Mouse (Mus musculus): ENCODE data around the gene Prr3. TPM values are rescaled to one million over a fixed set of nuclear protein-coding genes. Genes with fewer than 3 reads are reported as not detected.

Gene Prr3
- polyA plus RNA-seq, 1 experiment from 2014 or later, result 26.9 TPM

DNA sequence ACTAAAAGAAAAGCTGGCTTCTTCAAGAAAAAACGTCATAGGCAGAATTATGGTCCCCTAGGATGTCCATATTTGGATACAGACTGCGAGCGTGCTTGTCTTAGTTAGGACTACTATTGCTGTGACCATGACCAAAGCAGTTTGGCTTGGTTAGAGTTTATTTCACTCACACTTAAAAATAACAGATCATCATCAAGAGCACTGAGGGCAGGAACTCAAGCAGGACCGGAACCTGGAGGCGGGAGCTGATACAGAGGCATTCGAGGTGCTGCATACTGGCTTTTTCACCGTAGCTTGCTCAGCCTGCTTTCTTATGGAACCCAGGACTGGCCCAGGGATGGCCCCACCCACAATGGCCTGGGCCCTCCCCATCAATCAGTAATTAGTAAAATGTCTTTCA, 23.3 kb upstream of the Prr3 start:
- WGBS, result 94% methylated on average over 7 of the region's 7 CpGs
- no peak overlapping the region for H3K4me2 ChIP-seq (replicated peaks; ENCODE audit: low read depth, low read length)
- H3K9ac ChIP-seq (replicated peaks; ENCODE audit: low read depth, low read length), result no peak overlapping the region
- no peak overlapping the region for H3K27ac ChIP-seq (ENCODE audit: low read length)
- H3K4me1 ChIP-seq (ENCODE audit: control insufficient read depth, insufficient read depth, low read length), result no peaks in the 10 kb centered on the region
- H3K36me3 ChIP-seq (ENCODE audit: control insufficient read depth, insufficient read depth, low read length), result no peaks in the 10 kb centered on the region
- H3K27me3 ChIP-seq (ENCODE audit: control insufficient read depth, insufficient read depth, low read length), result no peaks in the 10 kb centered on the region
- ATAC-seq (ENCODE audit: insufficient number of reproducible peaks, insufficient read depth, low FRiP score, low read depth), result no peak
- H3K9me3 ChIP-seq (ENCODE audit: control insufficient read depth, low read depth, low read length), result no peaks in the 10 kb centered on the region; the same call in 1 of the 2 replicates
- no peak overlapping the region for H3K4me3 ChIP-seq (ENCODE audit: low read depth, low read length)

GRCm38 (mm10) chr17:36001966-36002365, 21.9 kb upstream of the Prr3 start:
- Histone ChIP-seq H3K36me3 (ENCODE audit: control insufficient read depth, insufficient read depth, low read length) (no peaks in the 10 kb centered on the region), H3K4me2 (replicated peaks; ENCODE audit: low read depth, low read length) (no peak overlapping the region), H3K4me1 (ENCODE audit: control insufficient read depth, insufficient read depth, low read length) (peaks cover 8% of the 10 kb centered on the region; the same call in 1 of the 2 replicates), H3K9me3 (ENCODE audit: control insufficient read depth, low read depth, low read length) (no peaks in the 10 kb centered on the region; the same call in 1 of the 2 replicates), H3K4me3 (ENCODE audit: low read depth, low read length) (no peak overlapping the region), H3K27me3 (ENCODE audit: control insufficient read depth, insufficient read depth, low read length) (no peaks in the 10 kb centered on the region), H3K27ac (ENCODE audit: low read length) (no peak overlapping the region), H3K9ac (replicated peaks; ENCODE audit: low read depth, low read length) (no peak overlapping the region)
- 93% methylated on average over 6 of the region's 6 CpGs for whole genome bisulfite sequencing
- peak; percentile 25; the same call in 1 of the 2 replicates for ATAC-seq (ENCODE audit: insufficient number of reproducible peaks, insufficient read depth, low FRiP score, low read depth)

DNA sequence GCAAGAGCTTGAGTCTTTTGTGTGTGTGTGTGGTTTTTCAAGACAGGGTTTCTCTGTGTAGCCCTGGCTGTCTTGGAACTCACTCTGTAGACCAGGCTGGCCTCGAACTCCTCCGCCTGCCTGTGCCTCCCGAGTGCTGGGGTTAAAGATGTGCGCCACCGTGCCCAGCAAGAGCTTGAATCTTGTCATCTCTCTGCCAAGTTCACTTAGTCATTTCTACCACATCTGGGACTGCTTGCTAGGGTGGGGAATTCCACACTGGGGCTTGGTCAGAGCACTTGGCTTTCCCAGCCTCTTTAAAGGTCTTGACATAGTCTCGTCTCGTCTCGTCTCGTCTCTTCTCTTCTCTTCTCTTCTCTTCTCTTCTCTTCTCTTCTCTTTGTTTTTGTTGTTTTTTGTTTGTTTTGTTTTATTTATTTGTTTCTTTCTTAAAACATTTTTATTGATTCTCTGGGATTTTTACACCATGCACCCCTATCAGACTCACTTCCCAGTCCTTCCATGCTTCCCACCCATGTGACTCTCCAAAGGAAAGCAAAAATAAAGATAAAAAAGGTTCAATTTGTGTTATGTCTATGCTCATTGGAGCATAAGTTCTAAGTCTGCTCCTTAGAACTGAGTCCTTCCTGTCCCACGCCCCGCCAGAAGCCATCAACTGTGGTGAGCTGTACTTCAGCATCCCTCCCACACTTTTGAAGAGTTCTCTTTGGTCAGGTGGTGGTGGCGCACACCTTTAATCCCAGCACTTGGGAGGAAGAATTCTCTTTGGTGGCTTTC, 21.3 kb upstream of the Prr3 start:
- Histone ChIP-seq H3K4me2 (replicated peaks; ENCODE audit: low read depth, low read length) (no peak overlapping the region), H3K27me3 (ENCODE audit: control insufficient read depth, insufficient read depth, low read length) (no peaks in the 10 kb centered on the region), H3K9me3 (ENCODE audit: control insufficient read depth, low read depth, low read length) (no peaks in the 10 kb centered on the region; the same call in 1 of the 2 replicates), H3K9ac (replicated peaks; ENCODE audit: low read depth, low read length) (no peak overlapping the region), H3K36me3 (ENCODE audit: control insufficient read depth, insufficient read depth, low read length) (no peaks in the 10 kb centered on the region), H3K4me1 (ENCODE audit: control insufficient read depth, insufficient read depth, low read length) (peaks cover 8% of the 10 kb centered on the region; the same call in 1 of the 2 replicates), H3K27ac (ENCODE audit: low read length) (no peak overlapping the region), H3K4me3 (ENCODE audit: low read depth, low read length) (no peak overlapping the region)
- no peak for ATAC-seq (ENCODE audit: insufficient number of reproducible peaks, insufficient read depth, low FRiP score, low read depth)
- 92% methylated on average over 12 of the region's 12 CpGs for WGBS

GRCm38 (mm10) chr17:36000349-36000748, 20.3 kb upstream of the Prr3 start:
- no peaks in the 10 kb centered on the region for H3K27me3 ChIP-seq (ENCODE audit: control insufficient read depth, insufficient read depth, low read length)
- no peak overlapping the region for H3K27ac ChIP-seq (ENCODE audit: low read length)
- 77% methylated on average over 4 of the region's 4 CpGs for WGBS
- H3K4me3 ChIP-seq (ENCODE audit: low read depth, low read length), result no peak overlapping the region
- peaks cover 8% of the 10 kb centered on the region; the same call in 1 of the 2 replicates for H3K4me1 ChIP-seq (ENCODE audit: control insufficient read depth, insufficient read depth, low read length)
- H3K9ac ChIP-seq (replicated peaks; ENCODE audit: low read depth, low read length), result no peak overlapping the region
- no peak for ATAC-seq (ENCODE audit: insufficient number of reproducible peaks, insufficient read depth, low FRiP score, low read depth)
- no peaks in the 10 kb centered on the region for H3K9me3 ChIP-seq (ENCODE audit: control insufficient read depth, low read depth, low read length)
- H3K4me2 ChIP-seq (replicated peaks; ENCODE audit: low read depth, low read length), result no peak overlapping the region
- no peaks in the 10 kb centered on the region for H3K36me3 ChIP-seq (ENCODE audit: control insufficient read depth, insufficient read depth, low read length)

DNA sequence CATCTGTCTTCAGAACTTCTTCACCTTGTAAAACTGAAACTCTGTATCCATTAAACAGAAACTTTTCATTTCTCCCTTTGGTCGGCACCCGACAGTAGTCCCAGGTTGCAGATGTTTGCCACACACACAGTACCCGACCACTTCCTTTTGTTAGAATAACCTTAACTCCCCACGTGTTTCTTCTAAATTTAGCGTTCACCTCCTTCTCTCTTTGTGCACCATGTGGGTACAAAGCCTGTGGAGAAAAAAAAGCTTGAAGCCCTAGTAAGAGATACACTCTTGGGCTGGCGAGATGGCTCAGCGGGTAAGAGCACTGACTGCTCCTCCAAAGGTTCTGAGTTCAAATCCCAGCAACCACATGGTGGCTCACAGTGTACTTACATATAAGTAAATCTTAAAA, 19.3 kb upstream of the Prr3 start:
- no peaks in the 10 kb centered on the region for H3K36me3 ChIP-seq (ENCODE audit: control insufficient read depth, insufficient read depth, low read length)
- ATAC-seq (ENCODE audit: insufficient number of reproducible peaks, insufficient read depth, low FRiP score, low read depth), result no peak
- no peak overlapping the region for H3K27ac ChIP-seq (ENCODE audit: low read length)
- no peak overlapping the region for H3K4me2 ChIP-seq (replicated peaks; ENCODE audit: low read depth, low read length)
- no peak overlapping the region for H3K4me3 ChIP-seq (ENCODE audit: low read depth, low read length)
- H3K4me1 ChIP-seq (ENCODE audit: control insufficient read depth, insufficient read depth, low read length), result peaks cover 13% of the 10 kb centered on the region; the same call in 1 of the 2 replicates
- H3K27me3 ChIP-seq (ENCODE audit: control insufficient read depth, insufficient read depth, low read length), result no peaks in the 10 kb centered on the region
- 88% methylated on average over 7 of the region's 7 CpGs for WGBS
- H3K9me3 ChIP-seq (ENCODE audit: control insufficient read depth, low read depth, low read length), result no peaks in the 10 kb centered on the region
- H3K9ac ChIP-seq (replicated peaks; ENCODE audit: low read depth, low read length), result no peak overlapping the region

DNA sequence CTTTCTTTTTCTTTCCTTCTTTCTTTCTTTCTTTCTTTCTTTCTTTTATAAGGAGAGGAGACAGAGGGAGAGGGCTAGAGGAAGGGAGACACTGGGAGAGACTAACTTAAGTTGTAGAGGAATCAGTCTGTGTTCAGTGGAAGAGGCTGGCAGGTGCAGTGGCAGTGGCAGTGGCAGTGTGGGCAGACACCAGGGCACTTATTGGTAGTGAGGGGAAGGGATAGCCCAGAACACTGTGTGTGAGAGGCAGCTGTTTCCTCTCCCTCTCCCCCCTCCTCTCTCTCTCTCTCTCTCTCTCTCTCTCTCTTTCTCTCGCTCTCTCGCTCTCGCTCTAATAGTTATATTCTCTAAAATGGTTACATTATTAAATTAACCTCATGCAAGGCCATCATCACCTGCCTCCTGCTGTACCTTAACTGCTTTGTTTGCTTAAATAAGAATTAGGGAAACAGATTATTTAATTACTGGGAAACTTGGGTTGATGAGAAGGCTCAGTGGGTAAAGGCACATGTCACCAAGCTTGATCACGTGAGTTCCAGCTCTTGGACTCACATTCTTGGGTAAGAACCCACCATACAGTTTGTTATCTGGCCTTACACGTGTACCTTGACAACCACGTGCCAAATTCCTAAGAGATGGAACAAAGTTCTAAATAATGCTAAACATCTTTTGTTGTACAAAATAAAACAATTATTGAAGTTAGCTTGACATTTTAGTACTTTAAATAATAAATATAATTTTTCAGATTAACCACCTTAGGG, 18.7 kb upstream of the Prr3 start:
- H3K9me3 ChIP-seq (ENCODE audit: control insufficient read depth, low read depth, low read length), result no peaks in the 10 kb centered on the region
- H3K9ac ChIP-seq (replicated peaks; ENCODE audit: low read depth, low read length), result no peak overlapping the region
- H3K27me3 ChIP-seq (ENCODE audit: control insufficient read depth, insufficient read depth, low read length), result no peaks in the 10 kb centered on the region
- no peaks in the 10 kb centered on the region for H3K36me3 ChIP-seq (ENCODE audit: control insufficient read depth, insufficient read depth, low read length)
- no peak overlapping the region for H3K4me3 ChIP-seq (ENCODE audit: low read depth, low read length)
- ATAC-seq (ENCODE audit: insufficient number of reproducible peaks, insufficient read depth, low FRiP score, low read depth), result no peak
- no peak overlapping the region for H3K4me2 ChIP-seq (replicated peaks; ENCODE audit: low read depth, low read length)
- H3K4me1 ChIP-seq (ENCODE audit: control insufficient read depth, insufficient read depth, low read length), result peaks cover 13% of the 10 kb centered on the region; the same call in 1 of the 2 replicates
- H3K27ac ChIP-seq (ENCODE audit: low read length), result no peak overlapping the region
- WGBS, result 84% methylated on average over 6 of the region's 6 CpGs

DNA sequence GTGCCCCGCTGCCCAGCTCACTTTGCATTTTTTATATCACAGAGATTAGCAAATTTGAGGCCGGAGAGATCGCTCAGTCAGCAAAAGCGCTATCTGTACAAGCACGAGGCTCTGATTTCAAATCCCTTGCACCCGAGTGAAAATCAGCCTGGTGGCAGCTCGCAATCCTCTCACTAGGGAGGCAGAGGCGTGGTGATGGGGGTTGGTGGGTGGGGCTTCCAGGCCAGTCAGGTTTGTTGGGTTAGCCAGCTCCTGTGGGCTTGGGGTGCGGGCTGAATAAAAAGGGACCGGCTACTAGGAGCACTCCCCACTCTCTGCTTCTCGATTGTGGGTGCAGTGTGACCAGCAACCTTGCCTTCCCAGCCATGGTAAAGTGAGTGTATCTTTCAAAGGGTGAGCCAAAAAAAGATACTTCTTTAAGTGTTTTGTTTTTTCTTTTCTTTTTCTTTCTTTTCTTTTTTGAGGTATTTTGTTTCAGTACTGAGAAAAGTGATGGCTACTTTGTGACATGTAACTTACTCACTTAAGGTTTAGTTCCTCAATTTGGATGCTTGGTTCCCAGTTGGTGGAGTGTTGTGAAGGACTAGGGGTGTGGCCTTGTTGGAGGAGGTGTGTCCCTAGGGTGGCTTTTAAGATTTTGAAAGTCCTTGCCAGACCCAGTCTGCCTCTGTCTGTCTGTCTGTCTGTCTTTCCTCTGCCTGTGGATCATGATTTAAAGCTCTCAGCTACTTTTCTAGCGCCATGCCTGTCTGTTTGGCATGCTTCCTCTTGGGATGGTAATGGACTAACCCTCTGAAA, 17.9 kb upstream of the Prr3 start:
- H3K4me3 ChIP-seq (ENCODE audit: low read depth, low read length), result no peak overlapping the region
- H3K27ac ChIP-seq (ENCODE audit: low read length), result no peak overlapping the region
- no peak overlapping the region for H3K4me2 ChIP-seq (replicated peaks; ENCODE audit: low read depth, low read length)
- no peaks in the 10 kb centered on the region for H3K9me3 ChIP-seq (ENCODE audit: control insufficient read depth, low read depth, low read length)
- H3K36me3 ChIP-seq (ENCODE audit: control insufficient read depth, insufficient read depth, low read length), result no peaks in the 10 kb centered on the region
- H3K4me1 ChIP-seq (ENCODE audit: control insufficient read depth, insufficient read depth, low read length), result peaks cover 13% of the 10 kb centered on the region; the same call in 1 of the 2 replicates
- H3K9ac ChIP-seq (replicated peaks; ENCODE audit: low read depth, low read length), result no peak overlapping the region
- no peak for ATAC-seq (ENCODE audit: insufficient number of reproducible peaks, insufficient read depth, low FRiP score, low read depth)
- 58% methylated on average over 12 of the region's 12 CpGs for WGBS
- no peaks in the 10 kb centered on the region for H3K27me3 ChIP-seq (ENCODE audit: control insufficient read depth, insufficient read depth, low read length)

- no peak overlapping the region for H3K4me2 ChIP-seq (replicated peaks; ENCODE audit: low read depth, low read length)
- H3K9me3 ChIP-seq (ENCODE audit: control insufficient read depth, low read depth, low read length), result no peaks in the 10 kb centered on the region
- no peak overlapping the region for H3K4me3 ChIP-seq (ENCODE audit: low read depth, low read length)
- no peaks in the 10 kb centered on the region for H3K27me3 ChIP-seq (ENCODE audit: control insufficient read depth, insufficient read depth, low read length)
- H3K27ac ChIP-seq (ENCODE audit: low read length), result no peak overlapping the region
- H3K4me1 ChIP-seq (ENCODE audit: control insufficient read depth, insufficient read depth, low read length), result peaks cover 16% of the 10 kb centered on the region; the same call in 1 of the 2 replicates
- ATAC-seq (ENCODE audit: insufficient number of reproducible peaks, insufficient read depth, low FRiP score, low read depth), result peak; percentile 60; the same call in 1 of the 2 replicates
- no peaks in the 10 kb centered on the region for H3K36me3 ChIP-seq (ENCODE audit: control insufficient read depth, insufficient read depth, low read length)
- WGBS, result 3% methylated on average over 11 of the region's 11 CpGs
- no peak overlapping the region for H3K9ac ChIP-seq (replicated peaks; ENCODE audit: low read depth, low read length)
These were observed 16.9 kb upstream of the Prr3 start for GRCm38 (mm10) chr17:35996949-35997348.

Measured in stomach, embryonic 14.5 days (tissue).